Mouse (Mus musculus): ENCODE measurements around the gene Tspan5. TPM values are rescaled to one million over a fixed set of nuclear protein-coding genes. Genes with fewer than 3 reads are reported as not detected.

Gene Tspan5
- polyA plus RNA-seq, 1 experiment: 3.9 TPM

- TF ChIP-seq POLR2A (IDR thresholded peaks at IDR 0.05; ENCODE audit: low read depth, low read length): no peak
- no peak for TF ChIP-seq CTCF (IDR thresholded peaks at IDR 0.05; ENCODE audit: extremely low read depth, insufficient read depth, insufficient read length, insufficient replicate concordance)
- no peaks in the 10 kb centered on the region for H3K4me1 ChIP-seq (ENCODE audit: control insufficient read depth, insufficient read depth, insufficient read length)
- H3K27ac ChIP-seq (ENCODE audit: insufficient read depth, low read length): no peak overlapping the region
- no peaks in the 10 kb centered on the region for H3K27me3 ChIP-seq (ENCODE audit: control insufficient read depth, insufficient read depth, low read length)
- no peaks in the 10 kb centered on the region for H3K36me3 ChIP-seq (ENCODE audit: control insufficient read depth, insufficient read depth, low read length)
- 91% methylated on average over 7 of the region's 7 CpGs for WGBS
- no peak for DNase-seq (ENCODE audit: low read depth in 1 of 2, low spot score in 2 of 2)
- H3K4me3 ChIP-seq (ENCODE audit: extremely low read depth, insufficient read depth, insufficient read length): no peak overlapping the region
Observed at GRCm38 (mm10) chr3:138875282-138875681, 133.3 kb downstream of the Tspan5 start.

DNA sequence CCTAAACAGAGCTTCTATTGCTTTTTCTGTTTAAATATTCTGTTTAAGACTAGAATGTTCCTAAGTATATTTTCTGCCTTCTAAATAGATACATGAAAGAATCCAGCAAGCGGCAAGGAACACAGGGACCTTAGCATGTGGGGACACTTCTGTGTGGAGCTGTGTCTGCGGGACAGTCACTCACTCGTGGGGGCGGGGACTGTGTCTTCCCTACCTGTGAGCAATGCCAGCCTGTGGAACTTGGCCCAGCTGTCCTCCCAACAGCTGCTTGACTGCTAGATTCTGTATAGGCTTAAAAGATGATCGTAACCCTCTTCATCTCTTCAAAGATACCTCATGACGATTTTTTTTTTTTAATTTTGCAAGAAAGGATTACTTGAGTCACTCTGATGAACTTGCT, 133.9 kb downstream of the Tspan5 start:
- H3K27me3 ChIP-seq (ENCODE audit: control insufficient read depth, insufficient read depth, low read length): no peaks in the 10 kb centered on the region
- DNase-seq (ENCODE audit: low read depth in 1 of 2, low spot score in 2 of 2): no peak
- H3K27ac ChIP-seq (ENCODE audit: insufficient read depth, low read length): no peak overlapping the region
- TF ChIP-seq CTCF (IDR thresholded peaks at IDR 0.05; ENCODE audit: extremely low read depth, insufficient read depth, insufficient read length, insufficient replicate concordance): no peak
- no peak for TF ChIP-seq POLR2A (IDR thresholded peaks at IDR 0.05; ENCODE audit: low read depth, low read length)
- no peak overlapping the region for H3K4me3 ChIP-seq (ENCODE audit: extremely low read depth, insufficient read depth, insufficient read length)
- no peaks in the 10 kb centered on the region for H3K4me1 ChIP-seq (ENCODE audit: control insufficient read depth, insufficient read depth, insufficient read length)
- WGBS: 89% methylated on average over 6 of the region's 6 CpGs
- H3K36me3 ChIP-seq (ENCODE audit: control insufficient read depth, insufficient read depth, low read length): no peaks in the 10 kb centered on the region

DNA sequence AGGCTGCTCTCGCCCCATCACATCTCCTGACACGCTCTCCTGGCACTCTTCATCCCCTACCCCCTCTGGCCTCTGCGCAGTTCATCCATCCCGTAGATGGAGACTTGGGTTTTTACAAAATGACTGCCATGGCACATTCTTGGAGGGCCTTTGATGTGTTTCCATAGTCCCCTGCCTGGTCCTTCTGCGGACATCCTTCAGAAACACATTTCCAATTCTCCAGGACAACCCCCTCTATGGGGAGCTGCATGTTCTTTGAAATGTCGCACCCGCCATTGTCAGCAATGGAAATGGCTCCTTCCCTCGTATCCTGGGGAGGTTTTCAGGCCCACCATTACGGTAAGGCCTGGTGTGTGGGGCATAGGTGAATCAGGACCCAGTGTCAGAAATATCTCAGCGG, 134.4 kb downstream of the Tspan5 start:
- TF ChIP-seq CTCF (IDR thresholded peaks at IDR 0.05; ENCODE audit: extremely low read depth, insufficient read depth, insufficient read length, insufficient replicate concordance) (no peak), POLR2A (IDR thresholded peaks at IDR 0.05; ENCODE audit: low read depth, low read length) (no peak)
- Histone ChIP-seq H3K36me3 (ENCODE audit: control insufficient read depth, insufficient read depth, low read length) (no peaks in the 10 kb centered on the region), H3K27ac (ENCODE audit: insufficient read depth, low read length) (no peak overlapping the region), H3K4me1 (ENCODE audit: control insufficient read depth, insufficient read depth, insufficient read length) (no peaks in the 10 kb centered on the region), H3K27me3 (ENCODE audit: control insufficient read depth, insufficient read depth, low read length) (no peaks in the 10 kb centered on the region), H3K4me3 (ENCODE audit: extremely low read depth, insufficient read depth, insufficient read length) (no peak overlapping the region)
- 86% methylated on average over 10 of the region's 10 CpGs for WGBS
- no peak for DNase-seq (ENCODE audit: low read depth in 1 of 2, low spot score in 2 of 2)

DNA sequence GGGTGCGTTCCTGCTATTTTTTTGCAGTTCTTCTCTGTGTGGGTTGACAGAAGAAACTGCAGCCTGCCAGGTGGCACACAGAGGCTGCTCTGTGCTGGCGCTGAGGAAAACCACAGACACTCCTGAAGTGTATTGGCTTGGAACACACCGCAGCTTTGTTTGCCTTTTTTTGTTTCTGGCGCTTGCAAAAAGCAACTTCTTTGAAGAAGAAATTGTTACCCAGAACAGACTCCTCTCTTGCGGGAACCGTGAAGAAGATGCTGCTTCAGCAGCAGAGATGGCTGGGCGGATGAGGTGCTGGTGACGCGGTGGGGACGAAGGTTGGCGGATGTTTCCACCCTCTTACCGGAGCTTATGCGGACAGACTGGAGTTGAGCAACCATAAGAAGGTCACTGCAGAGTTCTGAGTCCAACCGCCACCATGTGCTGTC, 135.0 kb downstream of the Tspan5 start:
- Histone ChIP-seq H3K36me3 (ENCODE audit: control insufficient read depth, insufficient read depth, low read length) (no peaks in the 10 kb centered on the region), H3K27me3 (ENCODE audit: control insufficient read depth, insufficient read depth, low read length) (no peaks in the 10 kb centered on the region), H3K4me1 (ENCODE audit: control insufficient read depth, insufficient read depth, insufficient read length) (no peaks in the 10 kb centered on the region), H3K4me3 (ENCODE audit: extremely low read depth, insufficient read depth, insufficient read length) (no peak overlapping the region), H3K27ac (ENCODE audit: insufficient read depth, low read length) (no peak overlapping the region)
- TF ChIP-seq CTCF (IDR thresholded peaks at IDR 0.05; ENCODE audit: extremely low read depth, insufficient read depth, insufficient read length, insufficient replicate concordance) (no peak), POLR2A (IDR thresholded peaks at IDR 0.05; ENCODE audit: low read depth, low read length) (no peak)
- no peak for DNase-seq (ENCODE audit: low read depth in 1 of 2, low spot score in 2 of 2)
- 68% methylated on average over 14 of the region's 14 CpGs for WGBS

DNA sequence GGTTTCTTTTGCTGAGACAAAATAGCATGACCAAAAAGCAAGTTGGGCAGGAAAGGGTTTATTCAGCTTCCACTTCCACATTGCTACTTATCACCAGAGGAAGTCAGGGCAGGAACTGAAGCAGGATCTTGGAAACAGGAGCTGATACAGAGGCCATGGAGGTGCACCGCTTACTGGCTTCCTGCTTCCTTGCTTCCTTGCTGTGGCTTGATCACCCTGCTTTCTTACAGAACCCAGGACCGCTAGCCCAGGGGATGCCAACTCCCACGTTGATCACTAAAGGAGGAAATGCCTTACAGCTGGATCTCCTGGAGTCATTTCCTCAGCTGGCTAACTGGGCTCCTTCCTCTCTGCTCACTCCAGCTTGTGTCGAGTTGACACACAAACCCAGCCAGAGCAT, 135.7 kb downstream of the Tspan5 start:
- Histone ChIP-seq H3K36me3 (ENCODE audit: control insufficient read depth, insufficient read depth, low read length) (no peaks in the 10 kb centered on the region), H3K27ac (ENCODE audit: insufficient read depth, low read length) (no peak overlapping the region), H3K27me3 (ENCODE audit: control insufficient read depth, insufficient read depth, low read length) (no peaks in the 10 kb centered on the region), H3K4me1 (ENCODE audit: control insufficient read depth, insufficient read depth, insufficient read length) (no peaks in the 10 kb centered on the region), H3K4me3 (ENCODE audit: extremely low read depth, insufficient read depth, insufficient read length) (no peak overlapping the region)
- TF ChIP-seq POLR2A (IDR thresholded peaks at IDR 0.05; ENCODE audit: low read depth, low read length) (no peak), CTCF (IDR thresholded peaks at IDR 0.05; ENCODE audit: extremely low read depth, insufficient read depth, insufficient read length, insufficient replicate concordance) (no peak)
- no peak for DNase-seq (ENCODE audit: low read depth in 1 of 2, low spot score in 2 of 2)
- WGBS: 68% methylated on average over 4 of the region's 4 CpGs

- Histone ChIP-seq H3K27me3 (ENCODE audit: control insufficient read depth, insufficient read depth, low read length) (no peaks in the 10 kb centered on the region), H3K36me3 (ENCODE audit: control insufficient read depth, insufficient read depth, low read length) (no peaks in the 10 kb centered on the region), H3K27ac (ENCODE audit: insufficient read depth, low read length) (no peak overlapping the region), H3K4me3 (ENCODE audit: extremely low read depth, insufficient read depth, insufficient read length) (no peak overlapping the region), H3K4me1 (ENCODE audit: control insufficient read depth, insufficient read depth, insufficient read length) (no peaks in the 10 kb centered on the region)
- WGBS: 96% methylated on average over 11 of the region's 11 CpGs
- DNase-seq (ENCODE audit: low read depth in 1 of 2, low spot score in 2 of 2): no peak
- TF ChIP-seq POLR2A (IDR thresholded peaks at IDR 0.05; ENCODE audit: low read depth, low read length): no peak
- TF ChIP-seq CTCF (IDR thresholded peaks at IDR 0.05; ENCODE audit: extremely low read depth, insufficient read depth, insufficient read length, insufficient replicate concordance): no peak
Observed at GRCm38 (mm10) chr3:138880999-138881724, 139.2 kb downstream of the Tspan5 start.

GRCm38 (mm10) chr3:138881725-138882347, 139.8 kb downstream of the Tspan5 start:
- DNase-seq (ENCODE audit: low read depth in 1 of 2, low spot score in 2 of 2): no peak
- Histone ChIP-seq H3K27ac (ENCODE audit: insufficient read depth, low read length) (no peak overlapping the region), H3K36me3 (ENCODE audit: control insufficient read depth, insufficient read depth, low read length) (no peaks in the 10 kb centered on the region), H3K27me3 (ENCODE audit: control insufficient read depth, insufficient read depth, low read length) (no peaks in the 10 kb centered on the region), H3K4me1 (ENCODE audit: control insufficient read depth, insufficient read depth, insufficient read length) (no peaks in the 10 kb centered on the region), H3K4me3 (ENCODE audit: extremely low read depth, insufficient read depth, insufficient read length) (no peak overlapping the region)
- TF ChIP-seq POLR2A (IDR thresholded peaks at IDR 0.05; ENCODE audit: low read depth, low read length) (no peak), CTCF (IDR thresholded peaks at IDR 0.05; ENCODE audit: extremely low read depth, insufficient read depth, insufficient read length, insufficient replicate concordance) (no peak)
- WGBS: 91% methylated on average over 6 of the region's 6 CpGs
